Mouse (Mus musculus) CH12.LX (cell line): ENCODE results near the gene Car3.

Experiments
- CTCF ChIP-seq, 2 experiments: IDR thresholded peaks in 1 of 2; conservative IDR thresholded peaks in 1 of 2; 2 replicates each; pipeline ENCODE4 v1.5.1; 2011 to 2012; ENCODE audit warnings: low read depth in 2 of 2, low read length in 2 of 2, improper control_type of control experiment in 1 of 2, inconsistent platforms in 1 of 2, mild to moderate bottlenecking in 1 of 2, moderate library complexity in 1 of 2
- ELF1 ChIP-seq: IDR thresholded peaks from 2 replicates; pipeline ENCODE4 v1.6.1; 2014; ENCODE audit warnings: low read depth, mild to moderate bottlenecking, inconsistent platforms, low read length, improper control_type of control experiment
- MAFK ChIP-seq: IDR thresholded peaks from 2 replicates; pipeline ENCODE4 v1.6.1; 2011; ENCODE audit warnings: low read length, improper control_type of control experiment; ENCODE audit not compliant: insufficient replicate concordance
- NRF1 ChIP-seq: IDR thresholded peaks from 2 replicates; pipeline ENCODE4 v1.6.1; 2014; ENCODE audit warnings: low read depth, mild to moderate bottlenecking, inconsistent platforms, low read length, improper control_type of control experiment, moderate library complexity
- POLR2A ChIP-seq: IDR thresholded peaks from 2 replicates; pipeline ENCODE4 v1.6.1; 2011; ENCODE audit warnings: low read depth, mild to moderate bottlenecking, improper control_type of control experiment, low read length
- TBP ChIP-seq: conservative IDR thresholded peaks from 2 replicates; pipeline ENCODE4 v1.6.1; 2011; ENCODE audit warnings: low read depth, low read length, improper control_type of control experiment
- UBTF ChIP-seq: IDR thresholded peaks from 2 replicates; pipeline ENCODE4 v1.6.1; 2012; ENCODE audit warnings: low read depth, mild to moderate bottlenecking, inconsistent platforms, low read length, improper control_type of control experiment, moderate library complexity

GRCm38 (mm10) chr3:14863022-14863711 is at the start of gene Car3:
- no peak for TF ChIP-seq TBP
- no peak for TF ChIP-seq POLR2A
- TF ChIP-seq UBTF: no peak
- no peak for TF ChIP-seq CTCF (conservative IDR thresholded peaks at IDR 0.05 in 1 of 2, IDR thresholded peaks at IDR 0.05 in 1 of 2; ENCODE audit: low read depth in 2 of 2, low read length in 2 of 2)
- no peak for TF ChIP-seq NRF1
- no peak for TF ChIP-seq MAFK
- TF ChIP-seq ELF1: no peak
